Mouse (Mus musculus) ovary, adult 18-20 months (tissue): ENCODE measurements at regions not wholly inside any gene's neighbourhood (a gene's known extent, or its start where the extent isn't known, plus 50 kb on each side); places are given as distances from the start of the nearest gene placed in this dataset.
"Not testable (repeated sequence)": the region's sequence is repeated elsewhere in the genome, so short reads cannot be mapped to it uniquely, and the experiment has no call there.

ENCODE experiments used
- DNase-seq: peaks from one replicate; pipeline ENCODE4 v3.0.0; 2022; ENCODE audit warnings: low spot score, mixed read lengths

DNA sequence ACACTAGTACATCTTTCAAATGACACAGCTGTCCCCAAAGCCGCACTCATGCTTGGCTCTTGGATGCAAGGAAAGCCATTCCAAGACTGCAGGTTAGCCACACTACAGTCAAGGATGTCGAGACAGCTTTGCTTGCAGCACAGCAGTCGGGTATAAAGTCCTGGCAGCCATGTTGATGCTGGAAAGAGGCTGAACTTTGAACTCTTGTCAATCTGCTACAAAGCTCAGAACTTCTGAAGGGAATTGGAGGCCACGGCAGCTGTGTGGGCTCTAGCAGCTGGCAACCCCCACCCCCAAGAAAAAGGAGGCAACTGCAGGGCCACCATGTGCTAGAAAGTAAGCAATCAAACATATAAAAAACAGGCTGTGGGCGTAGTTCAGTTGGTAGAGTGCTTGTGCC lies 90.0 kb upstream of the Zcchc2 start:
- DNase-seq, result no peak

DNA sequence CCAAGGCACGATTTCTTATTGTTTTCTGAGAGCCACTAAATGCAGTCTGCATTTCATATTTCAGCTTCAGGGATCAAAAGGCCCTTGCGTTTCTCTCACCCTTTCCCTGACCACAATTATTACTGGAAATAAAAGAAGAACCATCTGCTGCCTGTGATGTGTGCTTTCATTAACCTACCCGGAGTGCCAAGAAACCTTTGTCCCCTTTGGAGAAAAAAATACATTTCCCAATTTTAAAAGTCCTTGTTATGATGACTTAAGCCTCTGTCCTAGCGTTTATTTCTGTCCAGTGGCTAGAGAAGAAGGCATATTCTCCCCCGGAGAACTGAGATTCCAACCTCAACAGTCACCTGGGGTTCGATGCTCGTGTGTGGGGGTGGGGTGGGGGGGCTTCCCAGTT lies 89.3 kb upstream of the Zcchc2 start:
- no peak for DNase-seq

DNA sequence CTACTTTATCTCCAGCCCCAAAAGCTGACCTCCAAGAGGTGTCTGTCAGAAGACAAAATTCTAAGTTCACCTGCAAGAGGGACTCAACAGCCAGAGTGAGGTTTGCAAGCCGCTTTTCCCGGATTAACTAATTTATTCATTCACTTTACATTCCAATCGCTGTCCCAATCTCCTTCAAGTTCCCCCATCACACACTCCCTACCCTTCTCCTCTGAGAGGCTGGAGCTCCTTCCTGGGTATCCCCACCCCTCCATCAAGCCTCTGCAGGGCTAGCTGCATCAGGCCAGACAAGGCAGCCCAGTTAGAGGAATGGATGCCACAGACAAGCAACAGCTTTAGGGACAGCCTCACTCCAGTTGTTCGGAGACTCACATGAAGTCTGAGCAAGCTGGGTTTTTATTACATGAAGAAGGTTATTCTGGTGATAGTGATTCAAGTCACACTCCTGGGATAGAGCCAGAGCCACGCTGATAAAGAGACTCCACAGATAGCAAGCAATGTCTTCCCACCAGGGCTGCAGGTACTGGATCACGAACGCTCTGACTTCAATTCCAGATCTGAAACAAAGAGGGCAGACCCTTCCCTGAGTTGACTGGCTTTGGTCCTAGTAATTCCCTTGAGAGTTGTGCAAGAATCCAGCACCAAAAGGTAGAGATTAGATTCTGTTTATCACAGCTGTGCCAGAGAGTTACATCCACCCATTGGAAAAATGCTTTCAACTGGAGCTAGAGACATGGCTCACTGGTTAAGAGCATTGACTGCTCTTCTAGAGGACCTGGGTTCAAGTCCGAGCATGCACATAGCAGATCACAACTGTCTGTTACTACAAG lies 86.7 kb upstream of the Zcchc2 start:
- DNase-seq, result no peak

DNA sequence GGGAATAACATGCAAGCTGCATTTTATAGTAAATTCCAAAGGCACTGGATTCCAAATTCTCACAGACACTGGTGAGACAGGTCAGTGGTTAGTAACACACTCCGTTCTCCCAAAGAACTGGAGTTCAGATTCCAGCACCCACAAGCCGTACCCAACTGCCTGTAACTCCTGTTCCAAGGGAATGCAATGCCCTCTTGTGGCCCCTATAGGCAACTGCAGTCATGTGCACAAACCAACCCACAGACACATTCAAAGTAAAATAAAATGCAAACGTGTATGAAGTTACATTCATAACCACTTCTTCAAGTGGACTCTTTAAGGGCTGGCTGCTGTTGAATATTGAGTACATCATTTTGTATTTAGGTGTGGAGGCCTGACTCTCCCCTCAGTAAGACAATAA lies 85.5 kb upstream of the Zcchc2 start:
- DNase-seq, result no peak

DNA sequence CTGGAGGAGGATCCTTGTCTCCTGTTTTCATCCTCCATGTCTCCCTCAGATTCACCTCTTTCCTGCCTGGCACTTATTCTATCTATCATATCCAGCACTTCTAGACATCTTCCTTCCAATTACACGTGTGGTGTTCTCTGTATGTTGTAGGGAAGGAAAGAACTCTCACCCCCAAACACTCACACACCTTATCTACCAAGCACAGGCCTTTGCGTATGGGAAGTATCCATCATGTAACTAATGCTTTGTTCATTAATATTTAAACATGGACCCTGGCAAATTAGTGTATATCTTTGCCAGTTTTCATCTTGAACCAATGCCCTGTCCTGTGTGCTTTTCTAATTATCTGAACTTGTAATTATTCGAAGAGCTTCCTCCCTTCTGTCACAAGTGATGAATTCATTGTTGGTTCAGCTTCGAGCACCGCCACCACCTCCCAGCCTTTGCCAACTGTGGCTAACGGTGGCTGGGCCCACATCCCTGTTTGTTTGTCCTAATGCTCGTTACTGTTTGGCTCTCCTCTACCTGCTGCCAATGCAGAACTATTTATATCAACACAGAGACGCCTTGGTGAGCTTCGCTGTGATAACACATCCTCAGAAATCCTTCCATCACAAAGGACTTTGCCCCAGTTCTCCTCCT lies 84.3 kb upstream of the Zcchc2 start:
- no peak for DNase-seq

DNA sequence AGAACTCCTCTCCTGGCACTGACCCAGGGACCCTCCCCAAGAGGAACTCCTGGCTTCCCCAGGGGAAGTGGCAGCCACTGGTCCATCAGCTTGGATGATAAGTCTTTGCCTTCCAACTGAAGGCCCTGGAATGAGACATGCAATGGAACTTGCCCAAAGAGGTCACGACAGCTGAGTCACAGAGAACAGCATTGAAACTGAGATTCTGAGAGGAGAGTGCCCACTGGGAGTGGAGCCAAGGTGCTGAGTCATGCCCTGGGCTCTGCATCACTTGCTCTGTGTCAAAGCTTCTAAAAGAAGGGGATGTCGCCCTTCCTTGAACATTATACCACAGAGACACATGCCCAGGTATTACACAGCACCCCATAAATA lies 83.8 kb upstream of the Zcchc2 start:
- peak; percentile 75 for DNase-seq

DNA sequence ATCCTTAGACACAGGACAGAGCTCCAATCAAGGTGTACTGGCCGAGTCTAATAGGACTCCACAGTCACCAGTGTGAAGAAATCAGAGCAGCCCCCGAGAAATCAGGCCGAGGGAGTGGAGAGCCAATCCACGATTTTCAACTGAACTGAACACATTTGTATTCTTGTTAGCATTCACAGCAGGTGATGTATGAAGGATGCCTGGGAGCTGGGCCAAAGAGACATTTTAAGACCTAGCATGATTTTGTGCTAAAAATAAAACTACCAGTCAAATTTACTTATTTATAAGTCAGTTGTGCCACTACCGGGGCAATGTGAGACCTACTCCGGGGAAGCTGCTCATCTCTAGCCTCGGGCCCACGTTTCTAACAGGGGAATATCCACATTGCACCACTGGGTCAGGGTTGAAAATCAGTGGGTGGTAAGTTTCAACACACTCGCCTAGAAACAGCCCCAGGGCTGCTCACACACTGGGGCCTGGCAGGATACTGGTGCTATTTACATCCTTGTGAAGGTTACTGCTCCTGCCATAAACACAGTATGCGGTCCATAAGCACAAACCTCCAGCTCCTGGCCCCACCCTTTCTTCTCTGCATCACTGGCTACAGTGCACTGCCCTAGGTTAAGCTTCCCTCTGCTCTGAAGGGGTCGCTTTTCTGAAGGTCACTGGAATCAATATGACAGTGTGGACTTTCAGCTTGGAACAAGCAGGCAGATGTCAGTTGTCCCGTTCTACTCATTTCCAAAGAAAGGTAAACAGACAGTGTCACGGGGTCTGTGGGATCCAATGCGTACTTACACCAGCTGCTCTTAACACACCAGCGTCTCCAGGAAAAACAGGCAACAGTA lies 82.0 kb upstream of the Zcchc2 start:
- DNase-seq, result no peak

DNA sequence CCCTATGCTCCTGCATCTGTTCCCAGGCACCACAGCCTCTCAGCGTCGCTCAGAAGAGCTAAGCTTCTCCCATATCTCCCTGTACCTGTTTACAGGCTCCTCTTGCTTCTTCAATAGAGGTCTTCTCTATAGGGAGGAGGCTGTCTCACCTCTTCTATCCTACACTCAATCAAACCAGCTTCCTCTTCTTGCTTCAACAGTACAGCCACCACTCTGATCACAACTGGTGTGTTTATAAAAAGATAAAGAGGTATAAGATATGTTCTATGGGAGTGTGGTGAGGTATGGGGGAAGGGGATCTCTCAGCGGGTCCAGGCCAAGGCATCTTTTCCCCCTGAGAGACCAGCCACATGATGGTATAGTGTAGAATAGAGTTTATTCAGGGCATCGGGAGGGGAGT lies 81.1 kb upstream of the Zcchc2 start:
- no peak for DNase-seq

DNA sequence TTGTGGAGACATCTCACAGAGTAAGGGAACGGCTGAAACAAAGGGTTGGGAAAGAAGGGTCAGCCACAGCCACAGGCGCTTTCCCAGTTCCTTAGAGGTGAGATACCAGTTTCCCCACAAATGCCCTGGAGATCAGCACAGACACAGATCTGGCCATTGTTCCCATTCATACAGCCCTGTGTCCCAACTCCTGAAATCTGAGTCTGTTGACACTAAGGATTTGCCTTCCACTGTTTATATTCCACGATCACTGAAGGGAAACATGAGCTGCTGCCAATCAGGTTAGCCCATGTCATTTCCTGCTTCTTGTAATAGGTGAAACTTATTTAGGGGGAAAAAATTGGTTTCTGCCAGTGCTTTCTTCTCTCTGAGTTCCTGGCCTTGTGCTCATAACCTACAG lies 78.5 kb upstream of the Zcchc2 start:
- no peak for DNase-seq

DNA sequence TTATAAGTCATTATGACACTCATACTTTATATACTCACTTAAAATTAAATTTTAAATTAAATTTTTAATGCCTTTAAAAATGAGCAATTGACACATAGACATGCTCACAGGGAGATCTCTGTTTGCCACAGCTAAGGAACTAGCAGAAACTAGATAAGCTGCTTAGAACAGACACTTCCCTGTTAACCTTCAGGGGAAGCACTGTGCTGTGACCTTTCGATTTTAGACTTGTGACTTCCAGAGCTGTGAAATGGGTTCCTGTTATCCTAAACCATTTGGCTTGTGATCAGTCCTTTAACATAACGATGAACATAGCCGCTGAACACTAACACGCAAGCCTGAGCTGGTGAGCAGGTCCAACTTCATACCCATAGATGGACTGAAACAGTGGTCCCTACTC lies 68.4 kb upstream of the Zcchc2 start:
- DNase-seq, result no peak

DNA sequence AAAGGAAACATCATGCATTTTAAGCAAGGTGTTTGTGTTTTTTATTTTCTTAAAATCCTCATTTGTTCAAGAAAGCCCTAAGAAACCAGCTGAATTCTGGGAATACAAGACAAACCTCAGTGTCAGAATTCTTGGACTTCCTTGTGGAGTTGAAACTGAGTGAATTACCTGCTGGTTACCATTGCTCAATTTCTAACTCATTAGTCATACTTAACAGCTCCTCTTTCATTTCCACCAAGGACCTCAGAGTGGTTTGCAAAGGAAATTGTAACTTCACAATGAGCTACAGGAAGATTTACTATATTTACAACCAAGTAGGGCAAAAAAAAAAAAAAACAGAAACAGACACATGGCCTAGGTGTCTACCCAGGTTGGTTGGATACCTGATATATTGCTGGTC lies 67.6 kb upstream of the Zcchc2 start:
- no peak for DNase-seq

DNA sequence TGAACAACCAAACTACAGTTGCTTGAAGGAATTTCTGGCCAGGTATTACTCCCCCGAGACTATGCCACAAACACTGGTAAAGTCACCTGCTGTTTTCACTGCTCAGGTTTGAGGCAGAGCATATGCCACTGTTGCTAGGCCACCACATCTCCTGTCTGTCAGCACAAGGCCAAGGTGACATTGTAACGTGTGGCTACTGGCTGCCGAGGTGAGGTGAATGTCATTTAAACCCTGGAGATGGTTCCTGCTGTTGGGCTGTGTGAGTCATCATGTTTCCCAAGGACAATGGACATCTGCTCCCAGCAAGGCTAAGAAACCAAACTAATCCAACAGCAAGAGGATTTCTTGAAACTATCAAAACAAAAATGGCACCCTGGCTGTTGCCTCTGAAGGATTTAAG lies 67.2 kb upstream of the Zcchc2 start:
- DNase-seq, result no peak

DNA sequence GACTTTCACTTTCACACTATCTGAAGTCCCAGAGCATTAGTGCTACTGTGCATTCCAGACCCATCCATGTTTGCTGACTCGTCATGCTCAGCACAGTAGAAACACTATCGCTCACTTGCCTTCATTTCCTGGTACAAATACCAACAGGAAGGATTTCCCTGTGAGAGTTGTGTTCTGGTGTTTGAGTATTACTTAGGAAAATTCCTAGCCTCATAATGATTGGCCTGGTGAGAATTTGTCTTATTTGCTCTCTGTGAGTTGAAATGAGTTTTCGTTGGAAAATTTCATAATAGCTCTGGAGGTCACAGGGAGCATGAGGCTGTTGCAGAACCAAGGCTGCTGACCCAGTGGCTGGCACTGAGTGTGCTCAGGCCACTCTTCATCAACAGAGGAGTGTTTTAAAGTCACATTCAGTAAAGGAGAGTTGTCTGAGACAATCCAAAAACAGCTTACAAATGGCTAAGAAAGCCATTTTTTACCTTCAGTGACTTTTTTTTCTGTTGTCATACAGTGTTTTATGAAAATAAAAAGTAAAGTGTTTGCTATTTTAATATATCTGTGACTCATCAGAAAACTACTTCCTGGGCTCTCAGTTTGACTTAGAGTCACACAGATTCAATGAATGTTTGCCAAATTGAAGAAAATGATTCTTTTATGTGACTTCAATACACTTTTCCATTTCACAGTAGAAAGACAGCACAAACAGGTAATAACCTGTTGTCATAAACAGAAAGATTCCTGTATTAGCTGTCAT lies 64.4 kb upstream of the Zcchc2 start:
- DNase-seq, result no peak

DNA sequence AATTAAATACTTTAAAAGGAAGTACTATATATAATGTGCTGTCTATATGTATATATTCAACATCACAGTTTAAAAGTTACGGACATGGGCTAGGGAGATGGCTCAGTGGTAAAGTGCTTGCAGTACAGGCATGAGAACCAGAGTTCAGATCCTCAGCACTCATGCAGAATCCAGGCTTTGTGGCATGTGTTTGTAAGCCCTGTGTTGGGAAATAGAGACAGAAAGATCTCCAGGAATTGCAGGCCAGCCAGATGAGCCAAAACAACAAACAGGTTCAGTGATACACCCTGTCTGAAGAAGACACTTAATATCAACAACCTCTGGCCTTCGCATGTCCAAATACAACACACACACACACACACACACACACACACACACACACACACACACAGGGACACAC lies 63.3 kb upstream of the Zcchc2 start:
- DNase-seq, result no peak

DNA sequence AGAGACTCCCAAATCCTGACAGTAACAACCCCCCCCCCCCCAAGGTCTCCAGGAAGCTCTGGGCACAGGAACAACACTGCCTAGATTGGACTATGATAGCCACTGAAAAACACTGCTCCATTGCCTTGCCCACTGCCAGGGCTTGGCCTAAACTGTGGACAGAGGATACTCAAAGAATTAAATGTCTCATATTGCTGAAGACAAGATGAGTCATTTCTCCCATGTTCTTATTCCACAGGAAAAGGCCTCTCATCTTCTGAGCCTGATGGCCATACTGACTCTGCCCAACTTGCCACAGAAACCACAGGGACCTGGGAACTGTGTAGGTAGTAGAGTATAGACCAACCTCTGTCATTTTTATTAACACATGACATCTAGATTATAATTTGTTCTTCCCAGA lies 59.4 kb upstream of the Zcchc2 start:
- DNase-seq, result no peak

DNA sequence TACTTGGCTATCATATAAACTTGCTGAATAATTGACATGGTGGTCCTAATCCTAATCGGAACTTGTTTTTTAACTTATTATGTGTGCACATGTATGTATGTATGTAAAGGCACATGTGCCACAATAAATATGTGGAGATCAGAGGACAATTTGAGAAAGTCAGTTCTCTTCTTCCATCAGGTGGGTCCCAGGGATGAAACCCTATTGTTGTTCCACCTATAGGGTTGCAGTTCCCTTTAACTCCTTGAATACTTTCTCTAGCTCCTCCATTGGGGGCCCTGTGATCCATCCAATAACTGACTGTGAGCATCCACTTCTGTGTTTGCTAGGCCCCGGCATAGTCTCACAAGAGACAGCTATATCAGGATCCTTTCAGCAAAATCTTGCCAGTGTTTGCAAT lies 56.0 kb upstream of the Zcchc2 start:
- not testable (repeated sequence) for DNase-seq
